Mouse (Mus musculus) CH12.LX (cell line): ENCODE measurements around the gene Fgg. TPM values are rescaled to one million over a fixed set of nuclear protein-coding genes. Genes with fewer than 3 reads are reported as not detected.

Experiments used
- DNase-seq: peaks from one replicate; pipeline ENCODE4 v3.0.0-alpha.2; 2013; ENCODE audit errors: extremely low read depth
- H3K27ac ChIP-seq: 2 replicates; pipeline ENCODE4 v1.5.1; 2012; ENCODE audit warnings: low read depth, mild to moderate bottlenecking, control low read depth, moderate library complexity; ENCODE audit not compliant: insufficient read depth
- H3K27me3 ChIP-seq: replicated peaks from 2 replicates; pipeline ENCODE3; 2012; ENCODE audit warnings: inconsistent platforms
- H3K36me3 ChIP-seq, 2 experiments: replicated peaks in 1 of 2; 2 replicates each; pipeline versions ENCODE3 to v1.6.1; 2012; ENCODE audit warnings: inconsistent platforms in 1 of 2, low read length in 1 of 2, mild to moderate bottlenecking in 1 of 2, mixed read lengths in 1 of 2, moderate library complexity in 1 of 2; ENCODE audit not compliant: control insufficient read depth in 1 of 2, insufficient read depth in 1 of 2
- H3K4me1 ChIP-seq, 2 experiments: 2 replicates each; pipeline ENCODE4 v1.6.1; 2012; ENCODE audit warnings: inconsistent platforms in 1 of 2, moderate library complexity in 1 of 2; ENCODE audit not compliant: insufficient read depth in 2 of 2, control insufficient read depth in 1 of 2
- H3K4me2 ChIP-seq: 2 replicates; pipeline ENCODE4 v1.6.1; 2012; ENCODE audit warnings: low read depth, mild to moderate bottlenecking, control low read depth; ENCODE audit not compliant: poor library complexity, insufficient read depth, severe bottlenecking
- H3K4me3 ChIP-seq, 3 experiments: fragments of 150-350 bp in 1 of 3; sonication (generic) in 1 of 3; replicated peaks in 1 of 3; 2 replicates each; pipeline versions ENCODE3 to v1.5.1; 2011 to 2012; ENCODE audit warnings: low read depth in 2 of 3, low read length in 2 of 3, mild to moderate bottlenecking in 2 of 3, moderate library complexity in 2 of 3, control low read depth in 1 of 3, improper control_type of control experiment in 1 of 3, inconsistent platforms in 1 of 3, mixed read lengths in 1 of 3; ENCODE audit not compliant: poor library complexity in 1 of 3
- H3K79me2 ChIP-seq: replicated peaks from 2 replicates; pipeline ENCODE4 v1.6.1; 2012; ENCODE audit warnings: mild to moderate bottlenecking, moderate library complexity; ENCODE audit not compliant: control insufficient read depth, poor library complexity, insufficient read depth, severe bottlenecking; ENCODE audit errors: extremely low read depth
- H3K9ac ChIP-seq: 2 replicates; pipeline ENCODE4 v1.6.1; 2012; ENCODE audit warnings: low read depth, mild to moderate bottlenecking, control low read depth, moderate library complexity; ENCODE audit not compliant: insufficient read depth
- H3K9me3 ChIP-seq: replicated peaks from 2 replicates; pipeline ENCODE3; 2012; ENCODE audit warnings: low read length, inconsistent platforms, mixed read lengths
- BHLHE40 ChIP-seq: IDR thresholded peaks from 2 replicates; pipeline ENCODE4 v1.6.1; 2011; ENCODE audit warnings: mild to moderate bottlenecking, low read depth, low read length, improper control_type of control experiment
- CHD1 ChIP-seq: IDR thresholded peaks from 2 replicates; pipeline ENCODE4 v1.6.1; 2012; ENCODE audit warnings: low read depth, low read length, improper control_type of control experiment, inconsistent platforms
- CHD2 ChIP-seq: IDR thresholded peaks from 2 replicates; pipeline ENCODE4 v1.6.1; 2011; ENCODE audit warnings: low read length, improper control_type of control experiment
- E2F4 ChIP-seq: IDR thresholded peaks from 2 replicates; pipeline ENCODE4 v1.6.1; 2011; ENCODE audit warnings: low read depth, low read length, improper control_type of control experiment; ENCODE audit not compliant: insufficient replicate concordance
- ETS1 ChIP-seq: conservative IDR thresholded peaks from 2 replicates; pipeline ENCODE4 v1.6.1; 2012; ENCODE audit warnings: low read depth, mild to moderate bottlenecking, inconsistent platforms, low read length, improper control_type of control experiment, moderate library complexity
- IRF4 ChIP-seq: IDR thresholded peaks from 2 replicates; pipeline ENCODE4 v1.6.1; 2014; ENCODE audit warnings: low read depth, mild to moderate bottlenecking, inconsistent platforms, low read length, improper control_type of control experiment
- JUN ChIP-seq: IDR thresholded peaks from 2 replicates; pipeline ENCODE4 v1.6.1; 2011; ENCODE audit warnings: low read depth, mild to moderate bottlenecking, low read length, improper control_type of control experiment, moderate library complexity; ENCODE audit not compliant: insufficient read depth
- JUND ChIP-seq: conservative IDR thresholded peaks from 2 replicates; pipeline ENCODE4 v1.6.1; 2011; ENCODE audit warnings: low read depth, low read length, improper control_type of control experiment
- MAFK ChIP-seq: IDR thresholded peaks from 2 replicates; pipeline ENCODE4 v1.6.1; 2011; ENCODE audit warnings: low read length, improper control_type of control experiment; ENCODE audit not compliant: insufficient replicate concordance
- MAX ChIP-seq: IDR thresholded peaks from 2 replicates; pipeline ENCODE4 v1.6.1; 2011; ENCODE audit warnings: low read length, improper control_type of control experiment
- MEF2A ChIP-seq: IDR thresholded peaks from 2 replicates; pipeline ENCODE4 v1.6.1; 2014; ENCODE audit warnings: low read depth, mild to moderate bottlenecking, inconsistent platforms, low read length, improper control_type of control experiment, borderline replicate concordance
- MXI1 ChIP-seq: IDR thresholded peaks from 2 replicates; pipeline ENCODE4 v1.6.1; 2011; ENCODE audit warnings: mild to moderate bottlenecking, low read depth, low read length, improper control_type of control experiment
- MYC ChIP-seq: IDR thresholded peaks from 2 replicates; pipeline ENCODE4 v1.6.1; 2011; ENCODE audit warnings: low read depth, mild to moderate bottlenecking, improper control_type of control experiment, low read length
- PAX5 ChIP-seq: IDR thresholded peaks from 2 replicates; pipeline ENCODE4 v1.6.1; 2012; ENCODE audit warnings: low read length, inconsistent platforms, mixed read lengths
- POLR2A ChIP-seq: IDR thresholded peaks from 2 replicates; pipeline ENCODE4 v1.6.1; 2011; ENCODE audit warnings: low read depth, mild to moderate bottlenecking, improper control_type of control experiment, low read length
- POLR2AphosphoS2 ChIP-seq: IDR thresholded peaks from 2 replicates; pipeline ENCODE4 v1.6.1; 2011; ENCODE audit warnings: low read depth, low read length, improper control_type of control experiment
- RAD21 ChIP-seq: IDR thresholded peaks from 2 replicates; pipeline ENCODE4 v1.6.1; 2011; ENCODE audit warnings: low read depth, mild to moderate bottlenecking, low read length, improper control_type of control experiment, moderate library complexity
- RCOR1 ChIP-seq: conservative IDR thresholded peaks from 2 replicates; pipeline ENCODE4 v1.6.1; 2012; ENCODE audit warnings: low read depth, mild to moderate bottlenecking, inconsistent platforms, low read length, improper control_type of control experiment
- SIN3A ChIP-seq: IDR thresholded peaks from 2 replicates; pipeline ENCODE4 v1.6.1; 2012; ENCODE audit warnings: low read length, improper control_type of control experiment, inconsistent platforms
- ZC3H11A ChIP-seq: IDR thresholded peaks from 2 replicates; pipeline ENCODE4 v1.6.1; 2012; ENCODE audit warnings: low read depth, mild to moderate bottlenecking, inconsistent platforms, low read length, improper control_type of control experiment
- ZNF384 ChIP-seq: IDR thresholded peaks from 2 replicates; pipeline ENCODE4 v1.6.1; 2012; ENCODE audit warnings: low read depth, low read length, improper control_type of control experiment, inconsistent platforms
- dilution Hi-C: fragments of 300-500 bp; cut with MboI; formaldehyde crosslinking; loops from 2 replicates; pipeline ENCODE4 v1.14.3; 2020; ENCODE audit warnings: low sequenced_read_pairs; ENCODE audit not compliant: extremely low pct_unique_long_range_greater_than_20kb, extremely low pct_ligation_motif_present
- in situ Hi-C: fragments of 300-500 bp; cut with MboI; formaldehyde crosslinking; loops from 3 replicates; pipeline ENCODE4 v1.14.3; 2019; ENCODE audit warnings: low sequenced_read_pairs, low pct_ligation_motif_present, low pct_unique_long_range_greater_than_20kb, mixed read lengths
- polyA plus RNA-seq: library from polyadenylated mRNA; unstranded; fragments of >175 nt; gene quantifications from 2 replicates; pipeline ENCODE4 v1.2.1, GENCODE M21; 2012; ENCODE audit warnings: low read depth; ENCODE audit not compliant: insufficient read length
- total RNA-seq, 2 experiments: library from RNA; depleted of rRNA; stranded (reverse); fragments of 300-350 nt in 1 of 2; fragments of >200 nt in 1 of 2; gene quantifications; 2 replicates each; pipeline ENCODE4 v1.2.3; 2012 to 2014

Gene Fgg
- total and polyA plus RNA-seq, 3 experiments, result not detected

DNA sequence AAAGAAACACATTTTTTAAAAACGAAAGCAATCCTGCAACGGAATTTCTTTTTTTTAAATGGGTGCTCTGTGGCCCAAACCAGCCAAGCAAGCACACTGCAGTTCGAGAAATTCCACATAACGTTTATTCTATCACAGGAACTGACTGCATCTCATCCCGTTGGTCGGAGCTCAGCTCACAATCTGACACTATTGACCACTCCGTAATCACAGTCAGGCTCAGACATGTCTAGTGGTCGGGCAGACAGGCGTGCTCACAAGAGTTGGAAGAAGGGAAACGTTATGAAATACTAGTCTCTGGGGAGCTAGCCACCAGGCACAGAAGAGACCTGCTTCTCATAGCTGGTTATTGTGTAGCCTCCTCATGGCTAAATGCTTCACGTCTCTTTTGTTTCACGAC is 15.6 kb upstream of the Fgg start:
- Histone ChIP-seq H3K27ac (no peak overlapping the region), H3K36me3 (no peaks in the 10 kb centered on the region), H3K4me3 (peak overlapping the region in 1 of 3 experiments; percentile 14), H3K4me1 (peaks cover 2 to 14% of the 10 kb centered on the region in 2 experiments; a peak in 2 of 4 replicates), H3K4me2 (peak overlapping the region; percentile 51), H3K27me3 (no peaks in the 10 kb centered on the region), H3K9me3 (no peaks in the 10 kb centered on the region), H3K79me2 (no peaks in the 10 kb centered on the region), H3K9ac (peak overlapping the region; percentile 16; the same call in 1 of the 2 replicates)
- dilution Hi-C loops (no loop called here), in situ Hi-C loops (no loop called here)
- peak; percentile 28 for DNase-seq
- peak; percentile 17; the same call in 1 of the 2 replicates for TF ChIP-seq MYC
- TF ChIP-seq IRF4, result peak; percentile 48; the same call in 1 of the 2 replicates
- TF ChIP-seq ZC3H11A, result no peak
- peak; percentile 27; the same call in 1 of the 2 replicates for TF ChIP-seq ETS1
- TF ChIP-seq CHD1, result 0 out of 2 replicates have a peak, but pooled peaks have one; percentile 86
- TF ChIP-seq BHLHE40, result peak; percentile 77
- no peak for TF ChIP-seq MXI1

- peaks cover 2 to 14% of the 10 kb centered on the region in 2 experiments; a peak in 2 of 4 replicates for H3K4me1 ChIP-seq
- TF ChIP-seq RAD21 (no peak), SIN3A (no peak), ETS1 (no peak), POLR2A (no peak), MEF2A (no peak), CHD2 (no peak), PAX5 (no peak), ZNF384 (no peak), ZC3H11A (no peak), POLR2AphosphoS2 (no peak), E2F4 (no peak), JUND (no peak), RCOR1 (no peak), MAFK (no peak), JUN (no peak), MAX (no peak)
- in situ Hi-C loops, result no loop called here
- H3K9me3 ChIP-seq, result no peaks in the 10 kb centered on the region
- dilution Hi-C loops, result no loop called here
- H3K9ac ChIP-seq, result no peak overlapping the region
- H3K4me2 ChIP-seq, result no peak overlapping the region
- no peaks in the 10 kb centered on the region for H3K27me3 ChIP-seq
- H3K36me3 ChIP-seq, result no peaks in the 10 kb centered on the region
- no peak for DNase-seq
- H3K79me2 ChIP-seq, result no peaks in the 10 kb centered on the region
- no peak overlapping the region for H3K4me3 ChIP-seq
- H3K27ac ChIP-seq, result no peak overlapping the region
Measured at GRCm38 (mm10) chr3:82992956-82993355, 14.6 kb upstream of the Fgg start.
